Mouse (Mus musculus): ENCODE results near the gene 4933424G06Rik. TPM values are rescaled to one million over a fixed set of nuclear protein-coding genes. Genes with fewer than 3 reads are reported as not detected.

4933424G06Rik gene
- total RNA-seq, 2 experiments from 2014 or later, result not detected

Small RNA genes within 50 kb of the gene (microRNA-seq; reads per million reads assigned to microRNA genes)
- gene Gm24133, result not detected

Other genes with a start within 250 kb of the 4933424G06Rik start
- 1 to 10 TPM; 4.3 to 5.2 TPM for gene Cnnm4, start 238.5 kb upstream of the 4933424G06Rik start, total RNA-seq (2021)
- gene Cnnm3, start 198.3 kb upstream of the 4933424G06Rik start, total RNA-seq (2021), result 10 to 100 TPM; 44.1 to 45.1 TPM
- gene Ankrd23, start 173.3 kb upstream of the 4933424G06Rik start, total RNA-seq (2021), result 10 to 100 TPM; 20.7 to 22.9 TPM
- not detected for gene Gm42417, start 170.7 kb upstream of the 4933424G06Rik start, total RNA-seq (2021)
- 10 to 100 TPM; 19.8 to 23.1 TPM for gene Ankrd39, start 162.7 kb upstream of the 4933424G06Rik start, total RNA-seq (2021)
- 10 to 100 TPM; 44.0 to 57.6 TPM for gene Sema4c, start 151.8 kb upstream of the 4933424G06Rik start, total RNA-seq (2021)
- gene Fam178b, start 27.0 kb upstream of the 4933424G06Rik start, total RNA-seq (2021), result 1 to 10 TPM; 1.0 to 1.2 TPM
- gene Cox5b, start 18.7 kb upstream of the 4933424G06Rik start, total RNA-seq (2021), result 100 to 1,000 TPM; 707 to 717 TPM
- 100 to 1,000 TPM; 133 to 143 TPM for gene Actr1b, start 4.3 kb downstream of the 4933424G06Rik start, total RNA-seq (2021)
- gene Zap70, start 51.6 kb downstream of the 4933424G06Rik start, total RNA-seq (2021), result under 1 TPM; 0.28 to 0.40 TPM
- gene Tmem131, start 233.5 kb downstream of the 4933424G06Rik start, total RNA-seq (2021), result 10 to 100 TPM; 48.9 to 52.5 TPM